Mouse (Mus musculus) urinary bladder, postnatal 25 days (tissue): ENCODE results near the gene Slc17a4.

Experiments used
- DNase-seq: peaks from one replicate; pipeline ENCODE4 v3.0.0; 2022; ENCODE audit warnings: low spot score

Slc17a4 gene

DNA sequence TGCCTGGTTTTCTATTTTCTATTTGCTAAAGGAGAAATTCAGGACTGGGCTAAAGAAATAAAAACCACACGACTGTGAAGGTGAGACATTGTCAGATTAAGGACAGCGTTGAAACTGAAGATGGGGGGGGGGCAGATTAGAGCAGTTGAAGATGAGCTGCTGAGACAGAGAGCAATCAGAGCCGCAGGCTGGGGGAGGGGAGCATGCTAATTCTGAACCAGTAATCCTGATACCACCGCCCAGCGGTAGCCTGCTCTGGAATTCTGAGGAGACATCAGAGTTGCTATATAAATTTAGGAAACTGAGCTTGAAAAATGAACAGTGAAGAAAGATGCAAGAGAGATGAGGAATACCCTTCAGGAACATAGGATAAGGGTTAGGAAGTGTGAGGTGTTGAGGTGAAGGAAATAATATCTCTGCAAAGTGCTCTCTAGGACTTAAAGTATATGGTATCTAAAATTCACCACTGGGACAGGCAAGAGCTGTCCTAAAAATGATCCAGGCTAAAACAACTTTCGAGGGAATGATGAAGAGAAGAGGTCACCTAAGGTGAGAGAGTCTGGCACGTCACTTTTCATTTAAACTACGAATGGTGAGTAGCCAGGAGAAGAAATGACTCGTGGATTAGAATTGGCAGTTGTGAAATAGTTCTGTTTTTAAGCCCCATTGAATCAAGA is 22.1 kb downstream of the Slc17a4 start:
- DNase-seq: no peak

- no peak for DNase-seq
Measured at GRCm38 (mm10) chr13:23889011-23889605, 25.7 kb downstream of the Slc17a4 start.

- DNase-seq: no peak
Measured at GRCm38 (mm10) chr13:23887026-23887725, 27.6 kb downstream of the Slc17a4 start.

DNA sequence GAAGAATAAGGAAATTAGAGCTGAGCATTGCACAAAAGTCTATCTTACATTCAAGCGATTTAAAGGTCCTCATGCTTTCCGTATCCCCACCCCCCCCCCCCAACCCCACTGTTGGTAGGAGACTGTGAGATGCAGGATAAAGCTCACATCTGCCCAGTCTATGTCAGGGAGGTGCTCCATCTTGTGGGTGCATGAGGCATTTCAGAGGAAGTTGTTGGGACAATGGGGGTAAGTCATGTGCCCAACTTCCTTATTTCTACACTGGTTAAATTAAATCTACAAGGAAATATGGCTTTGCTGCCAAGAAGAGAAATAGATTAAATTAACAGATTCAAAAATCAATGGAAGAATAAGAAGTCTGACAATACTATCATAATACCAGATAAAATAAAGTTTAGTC is 29.3 kb downstream of the Slc17a4 start:
- DNase-seq: no peak

- no peak for DNase-seq
Measured at GRCm38 (mm10) chr13:23879636-23880035, 35.2 kb downstream of the Slc17a4 start.

GRCm38 (mm10) chr13:23879106-23879505 is 35.7 kb downstream of the Slc17a4 start:
- no peak for DNase-seq

GRCm38 (mm10) chr13:23873141-23873540 is 41.7 kb downstream of the Slc17a4 start:
- no peak for DNase-seq

DNA sequence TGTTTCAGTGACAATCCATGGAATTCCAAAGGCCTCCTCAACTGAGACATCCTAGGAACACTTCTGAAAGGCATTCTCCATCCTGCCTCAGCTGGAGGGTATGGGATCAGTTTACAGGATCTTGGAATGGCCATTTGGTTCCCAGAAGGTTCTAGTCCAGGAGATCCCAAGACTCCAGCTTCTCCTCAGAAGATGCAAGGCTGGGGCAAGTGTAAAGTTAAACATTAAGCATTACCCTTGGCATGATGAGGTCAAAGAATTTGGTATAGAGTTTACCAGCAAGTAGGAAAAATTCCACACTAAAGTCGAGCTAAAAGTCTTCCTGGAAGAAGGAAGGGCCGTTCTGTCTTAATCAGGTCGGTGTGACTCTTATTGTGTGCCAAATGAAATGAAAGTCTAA is 44.8 kb downstream of the Slc17a4 start:
- no peak for DNase-seq

DNA sequence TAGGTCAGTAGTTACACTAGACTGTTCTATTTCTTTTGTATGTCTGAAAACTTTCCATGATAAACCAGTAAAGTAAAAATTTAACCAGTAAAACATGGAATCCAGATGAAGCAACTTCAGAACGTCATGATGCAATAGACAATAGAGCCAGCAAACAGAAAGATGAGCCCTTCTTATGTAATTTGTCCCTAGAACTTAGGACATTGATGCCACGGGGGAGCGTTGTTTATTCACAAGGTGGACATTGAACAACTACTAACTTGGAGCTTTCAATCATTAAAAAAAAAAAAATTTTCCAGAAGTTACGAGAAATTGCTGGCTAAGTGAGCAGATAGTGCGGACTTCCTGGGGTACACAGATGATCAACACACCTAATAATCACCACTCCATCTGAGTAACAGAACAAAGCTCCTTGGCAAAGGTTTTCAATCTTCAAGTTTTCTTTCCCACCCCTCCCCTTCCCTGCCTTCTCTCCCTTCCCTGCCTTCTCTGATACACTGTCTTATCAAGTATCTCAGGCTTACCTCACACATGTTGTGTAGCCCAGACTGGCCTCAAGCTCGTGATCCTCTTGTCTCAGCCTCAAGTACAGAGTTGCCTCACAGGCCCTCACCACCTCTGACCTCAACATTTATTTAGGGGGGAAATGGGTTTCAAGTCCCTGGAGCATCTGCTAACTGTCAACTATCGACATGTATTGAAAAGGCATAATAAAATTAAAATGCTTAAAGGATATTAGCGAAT is 45.8 kb downstream of the Slc17a4 start:
- no peak for DNase-seq

DNA sequence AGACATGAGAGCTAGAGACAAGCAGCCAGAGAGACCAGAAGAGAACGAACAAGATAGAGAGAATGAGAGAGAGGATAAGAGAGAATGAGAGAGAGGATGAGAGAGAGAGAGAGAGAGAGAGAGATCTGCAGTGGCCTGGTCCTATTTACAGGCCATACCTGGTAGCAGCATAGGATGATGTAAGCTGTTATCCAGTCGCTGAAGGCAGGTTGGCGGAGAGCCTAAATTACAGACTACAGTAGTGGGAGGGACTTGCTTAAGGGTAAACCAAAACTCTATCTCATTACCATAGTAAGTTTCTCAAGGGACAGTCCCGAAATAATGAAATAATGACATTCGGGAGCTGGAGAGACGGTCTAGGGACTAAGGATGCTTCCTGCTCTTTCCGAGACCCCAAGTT is 47.4 kb downstream of the Slc17a4 start, which contains the start of gene Slc17a1:
Gene Slc17a1, plus strand, starts transcription at position 346 of the 400 bp plus-strand sequence.
- no peak for DNase-seq

DNA sequence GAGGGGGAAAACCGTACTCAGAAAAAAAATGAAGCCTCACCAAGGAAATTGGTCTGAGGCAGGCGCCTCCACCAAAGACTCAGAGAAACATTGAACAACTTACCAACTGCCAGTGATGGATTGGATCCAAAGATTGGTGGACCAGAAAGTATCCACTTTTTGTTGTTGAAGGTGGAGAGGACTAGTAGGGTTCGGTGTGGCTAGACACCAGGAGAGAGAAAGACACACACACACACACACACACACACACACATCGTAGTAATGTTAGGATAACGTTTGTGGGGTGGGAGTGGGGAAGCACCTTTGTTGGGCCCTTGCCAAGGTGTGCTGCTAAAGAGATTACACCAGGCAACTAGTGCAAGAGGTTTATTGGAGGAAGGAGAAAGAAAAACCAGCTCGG is 47.8 kb downstream of the Slc17a4 start:
- DNase-seq: no peak

DNA sequence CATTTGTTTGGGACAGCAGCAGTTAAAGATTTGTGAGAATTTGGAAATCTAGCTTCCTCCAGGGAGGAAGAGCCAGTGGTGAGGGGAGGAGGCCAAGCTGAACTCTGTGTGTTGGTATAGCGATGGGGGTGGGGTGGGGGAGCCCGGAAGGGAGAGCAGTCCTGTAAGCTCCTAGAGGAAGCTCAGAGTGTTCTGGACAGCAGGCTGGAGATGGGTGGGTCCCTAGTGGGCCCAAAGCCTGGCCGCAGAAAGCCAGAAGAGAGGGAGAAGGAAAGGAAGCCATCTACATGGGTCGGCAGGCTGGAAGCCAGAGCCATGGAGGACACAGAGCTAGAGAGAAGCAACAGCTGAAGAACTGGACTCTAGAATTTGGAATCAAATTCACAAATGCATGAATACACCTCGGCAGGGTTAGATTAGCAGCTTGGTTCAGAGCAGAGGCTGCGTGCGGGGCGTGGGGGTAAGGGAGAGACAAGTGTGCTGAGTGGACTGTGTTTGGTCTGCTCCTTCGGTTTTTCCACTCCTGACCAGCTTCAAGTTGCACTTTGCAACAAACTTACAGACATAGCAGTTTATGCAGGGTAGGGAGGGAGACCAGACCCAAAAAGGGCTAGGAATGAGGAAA is 48.6 kb downstream of the Slc17a4 start:
- no peak for DNase-seq

- no peak for DNase-seq
Measured at GRCm38 (mm10) chr13:23864711-23865110, 50.1 kb downstream of the Slc17a4 start.

DNA sequence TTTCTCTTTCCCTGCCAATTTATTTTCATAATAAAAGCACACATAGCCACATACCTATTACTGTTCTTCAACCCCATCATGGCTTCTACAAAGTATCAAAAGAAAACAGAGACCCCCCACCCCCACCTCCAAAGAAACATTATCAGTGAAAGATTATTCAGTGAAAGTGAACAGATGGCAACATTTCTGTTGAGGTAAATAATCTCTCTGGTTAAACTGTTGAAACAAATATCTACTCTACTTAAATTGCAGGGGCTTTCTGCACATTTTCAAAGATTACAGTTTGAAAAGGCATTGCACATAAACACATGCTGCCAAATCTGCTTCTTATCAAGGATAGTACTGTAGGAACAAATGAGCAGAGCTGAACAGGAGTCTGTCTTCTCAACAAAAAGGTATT is 53.0 kb downstream of the Slc17a4 start:
- DNase-seq: no peak

DNA sequence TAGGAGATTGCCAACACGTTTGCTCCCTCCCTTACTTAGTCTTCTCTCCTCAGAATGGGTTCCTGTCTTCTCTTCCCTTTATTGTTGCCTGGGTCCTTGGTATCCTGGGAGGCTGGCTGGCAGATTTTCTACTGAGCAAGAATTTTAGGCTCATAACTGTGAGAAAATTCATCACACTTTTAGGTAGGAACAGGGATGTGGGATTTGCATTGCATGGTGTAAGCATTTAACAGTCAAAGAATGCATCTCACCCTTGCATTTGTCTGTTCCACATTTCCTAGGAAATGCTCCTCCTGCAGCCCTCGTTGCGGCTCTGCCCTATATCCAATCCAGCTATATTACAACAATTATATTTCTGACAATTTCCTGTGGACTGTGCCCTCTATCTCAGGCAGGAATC is 58.4 kb downstream of the Slc17a4 start:
- no peak for DNase-seq

GRCm38 (mm10) chr13:23849299-23849698 is 65.5 kb downstream of the Slc17a4 start:
- no peak for DNase-seq
